Mouse (Mus musculus) layer of hippocampus, adult 9-10 months (tissue): ENCODE data around the gene Dtx2.
A peak's percentile ranks its signal among the peaks of the same experiment; 100 is the strongest.

ENCODE experiments used
- DNase-seq: peaks from one replicate; pipeline ENCODE4 v3.0.0; 2022; ENCODE audit warnings: low spot score

The Dtx2 gene

DNA sequence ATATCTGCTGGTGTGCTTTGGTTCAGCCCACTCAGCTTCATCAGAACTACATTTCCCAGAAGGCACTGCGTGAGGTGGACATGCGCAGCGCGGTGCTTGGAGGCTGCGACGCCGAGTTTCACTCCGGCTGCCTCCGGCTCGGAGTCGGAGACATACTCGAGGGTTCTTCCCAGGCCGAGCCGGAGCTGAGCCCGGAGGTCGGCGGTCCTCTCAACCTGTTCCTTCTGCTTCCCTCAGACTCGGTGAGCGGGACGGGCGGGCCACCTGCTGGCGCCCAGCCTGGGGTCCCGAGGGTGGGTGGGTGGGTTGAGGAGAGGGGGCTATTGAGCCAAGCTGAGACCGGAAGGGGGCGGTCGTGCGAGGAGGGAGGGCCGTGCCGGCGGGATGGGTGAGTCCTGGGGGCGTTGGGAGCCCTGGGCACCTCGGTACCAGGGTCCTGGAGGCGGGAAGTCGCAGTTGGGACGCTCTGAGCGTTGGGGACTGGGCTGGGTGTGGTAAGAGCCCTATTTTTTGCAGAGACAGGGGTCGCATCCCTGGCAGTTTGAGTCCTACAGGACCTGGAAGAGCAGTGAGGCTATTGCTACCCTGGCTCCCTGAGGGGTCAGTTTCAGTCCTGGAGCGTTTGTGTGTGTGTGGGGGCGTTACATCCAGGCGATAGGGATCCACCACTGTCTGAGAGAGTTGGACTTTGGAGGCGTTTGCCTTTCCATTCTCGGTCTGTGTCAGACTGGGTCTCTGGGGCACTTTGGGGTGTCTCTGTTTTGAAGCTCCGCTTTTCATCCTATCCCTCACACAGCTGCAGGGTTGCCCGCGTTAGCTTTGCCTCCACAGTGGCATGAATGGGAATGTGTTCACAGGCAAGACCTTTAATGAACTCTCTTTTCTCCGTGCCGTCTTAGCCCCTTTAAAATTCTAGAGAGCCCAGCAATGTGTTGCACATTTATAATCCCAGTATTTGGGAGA, at the start of gene Dtx2:
TSS of gene Dtx2 (plus strand) at position 76 of the 963 bp plus-strand sequence.
- DNase-seq: peak; percentile 87

DNA sequence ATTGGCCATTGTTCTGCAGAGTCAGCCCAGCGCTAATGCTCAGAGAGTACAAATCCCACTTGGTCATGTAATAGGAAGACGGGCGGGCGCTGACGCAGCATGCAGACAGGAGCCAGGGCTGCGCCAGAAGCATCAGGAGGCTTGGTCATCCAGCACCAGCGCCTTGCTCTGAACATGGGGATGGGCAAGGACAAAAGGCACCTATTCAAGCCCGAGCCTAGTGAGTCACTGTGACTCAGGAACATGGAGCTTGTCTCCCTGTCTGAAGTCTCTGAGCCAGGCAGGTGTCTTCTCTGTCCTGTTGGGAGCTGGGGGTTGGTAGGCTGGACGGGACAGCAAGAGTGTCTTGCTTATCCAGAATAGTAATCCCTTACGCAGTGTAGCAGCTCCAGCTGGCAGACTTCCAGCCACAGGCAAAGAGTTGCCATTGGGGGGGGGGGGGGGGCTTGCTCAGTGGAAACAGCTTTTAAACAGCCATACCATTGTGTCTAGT, 48.6 kb upstream of the Dtx2 start:
- DNase-seq: no peak

DNA sequence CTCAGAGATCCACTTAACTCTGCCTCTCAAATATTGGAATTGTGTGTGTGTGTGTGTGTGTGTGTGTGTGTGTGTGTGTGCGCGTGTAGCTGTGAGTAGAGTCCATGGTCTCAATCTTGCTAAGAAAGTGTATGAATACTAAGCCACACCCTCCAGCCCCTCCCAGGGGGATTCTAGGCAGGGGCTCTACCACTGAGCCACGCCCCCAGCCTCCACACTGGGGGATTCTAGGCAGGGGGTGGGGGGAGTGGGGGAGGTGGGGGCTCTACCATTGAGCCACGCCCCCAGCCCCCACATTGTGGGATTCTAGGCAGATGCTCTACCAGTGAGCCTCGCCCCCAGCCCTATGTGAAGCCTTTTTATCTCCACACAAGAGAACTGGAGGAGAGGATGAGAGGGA, 48.0 kb upstream of the Dtx2 start:
- no peak for DNase-seq

DNA sequence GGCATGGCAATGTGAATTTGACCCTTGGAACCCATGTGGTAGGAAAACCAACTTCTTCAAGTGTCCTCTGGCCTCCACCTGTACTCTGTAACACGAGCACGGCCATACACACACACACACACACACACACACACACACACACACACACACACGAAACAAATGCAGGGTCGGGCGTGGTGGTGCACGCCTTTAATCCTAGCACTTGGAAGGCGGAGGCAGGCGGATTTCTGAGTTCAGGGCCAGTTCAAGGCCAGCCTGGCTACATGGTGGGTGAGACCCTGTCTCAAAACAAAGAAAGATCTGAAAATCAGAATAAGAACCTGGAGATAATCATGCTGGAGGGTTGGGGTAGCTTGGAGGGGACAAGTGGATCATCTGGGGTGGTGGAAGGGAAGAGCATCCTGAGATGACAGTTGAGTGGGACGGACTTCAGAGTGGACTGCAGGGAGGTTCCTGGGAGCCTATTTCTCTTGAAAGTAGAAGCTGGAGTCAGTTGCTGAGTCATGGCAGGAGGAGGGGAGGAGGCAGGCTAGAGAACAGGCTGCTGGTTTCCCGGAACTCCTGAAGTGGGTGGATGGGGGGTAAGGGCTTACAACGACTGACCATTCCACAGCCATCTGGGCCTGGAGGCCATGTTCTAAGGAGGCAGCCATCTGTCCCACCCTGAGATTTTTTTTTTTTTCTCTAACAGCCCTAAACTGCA, 43.7 kb upstream of the Dtx2 start:
- DNase-seq: no peak

DNA sequence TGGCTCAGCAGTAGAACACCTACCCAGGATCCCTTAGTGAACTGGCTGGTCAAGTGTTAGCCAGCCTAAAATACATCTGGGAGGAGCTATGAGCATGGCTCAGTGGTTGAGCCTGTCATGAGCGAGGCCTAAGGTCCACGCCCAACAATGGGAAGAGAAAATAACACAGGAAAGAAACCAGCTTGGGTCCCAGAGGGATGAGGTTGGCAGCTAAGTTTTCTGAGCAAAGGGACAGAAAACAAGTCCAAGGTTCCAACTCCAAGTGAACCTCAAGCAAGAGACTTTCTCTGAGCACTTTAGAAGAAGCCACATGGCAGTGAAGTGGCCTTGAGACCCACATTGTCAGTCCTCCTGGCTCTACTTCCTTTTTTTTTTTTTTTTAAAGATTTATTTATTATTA, 42.9 kb upstream of the Dtx2 start:
- DNase-seq: no peak

DNA sequence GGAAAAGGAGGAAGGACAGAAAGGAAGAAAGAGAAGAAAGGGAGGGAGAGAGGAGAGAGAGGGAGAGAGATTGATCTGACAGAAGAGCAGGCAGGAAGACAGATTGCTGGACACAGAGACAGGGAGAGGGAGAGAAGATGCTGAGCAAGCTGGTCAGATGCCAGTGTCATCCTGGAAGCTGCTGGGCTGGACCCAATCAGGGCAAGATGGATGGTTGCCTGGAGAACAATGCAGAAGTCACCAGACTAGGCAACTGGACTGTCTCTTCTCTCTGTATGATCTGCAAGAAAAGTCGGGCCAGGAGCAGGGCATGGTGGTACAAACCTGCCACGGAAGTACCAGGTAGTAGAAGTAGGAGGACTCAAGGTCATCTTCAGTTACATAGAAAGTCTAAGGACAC, 41.8 kb upstream of the Dtx2 start:
- no peak for DNase-seq

DNA sequence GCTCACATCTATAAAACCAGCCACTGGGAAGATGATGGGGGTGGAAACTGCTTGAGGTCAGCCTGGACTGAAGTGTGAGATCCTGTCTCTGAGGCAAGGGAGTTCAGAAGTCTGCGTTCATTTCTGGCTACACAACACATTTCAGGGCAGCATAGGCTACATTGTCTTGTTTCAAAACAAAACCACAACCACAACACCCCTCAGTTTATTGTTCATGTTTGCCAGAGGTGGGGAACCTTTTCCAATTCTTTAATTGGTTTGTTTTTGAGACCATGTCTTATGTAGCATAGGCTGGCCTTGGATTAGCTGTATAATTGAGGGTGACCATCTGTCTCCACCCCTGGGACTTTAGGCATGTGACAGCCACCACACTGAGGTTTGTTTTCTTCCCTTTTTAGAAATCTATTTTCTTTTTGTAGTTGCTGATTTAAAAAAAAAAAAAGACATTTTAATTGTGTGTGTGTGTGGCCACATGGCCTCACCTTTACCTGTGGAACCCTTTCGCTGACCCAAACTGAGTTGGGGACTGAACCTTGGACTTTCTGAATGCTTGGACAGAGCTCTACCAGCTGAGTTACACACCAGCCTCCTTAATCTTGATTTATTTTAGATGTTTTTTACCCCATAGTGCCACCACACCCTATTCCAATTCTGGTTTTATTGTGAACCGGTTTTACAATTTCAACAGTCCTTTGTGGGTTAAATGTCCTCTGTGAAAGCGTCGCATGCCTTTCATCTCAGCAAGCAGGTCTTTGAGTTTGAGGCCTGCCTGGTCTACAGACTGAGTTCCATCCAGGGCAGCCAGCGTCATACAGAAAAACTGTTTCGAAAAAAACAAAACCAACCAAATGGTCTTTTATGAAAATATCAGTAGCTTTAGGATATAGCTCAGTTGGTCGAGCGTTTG, 38.0 kb upstream of the Dtx2 start:
- DNase-seq: no peak

DNA sequence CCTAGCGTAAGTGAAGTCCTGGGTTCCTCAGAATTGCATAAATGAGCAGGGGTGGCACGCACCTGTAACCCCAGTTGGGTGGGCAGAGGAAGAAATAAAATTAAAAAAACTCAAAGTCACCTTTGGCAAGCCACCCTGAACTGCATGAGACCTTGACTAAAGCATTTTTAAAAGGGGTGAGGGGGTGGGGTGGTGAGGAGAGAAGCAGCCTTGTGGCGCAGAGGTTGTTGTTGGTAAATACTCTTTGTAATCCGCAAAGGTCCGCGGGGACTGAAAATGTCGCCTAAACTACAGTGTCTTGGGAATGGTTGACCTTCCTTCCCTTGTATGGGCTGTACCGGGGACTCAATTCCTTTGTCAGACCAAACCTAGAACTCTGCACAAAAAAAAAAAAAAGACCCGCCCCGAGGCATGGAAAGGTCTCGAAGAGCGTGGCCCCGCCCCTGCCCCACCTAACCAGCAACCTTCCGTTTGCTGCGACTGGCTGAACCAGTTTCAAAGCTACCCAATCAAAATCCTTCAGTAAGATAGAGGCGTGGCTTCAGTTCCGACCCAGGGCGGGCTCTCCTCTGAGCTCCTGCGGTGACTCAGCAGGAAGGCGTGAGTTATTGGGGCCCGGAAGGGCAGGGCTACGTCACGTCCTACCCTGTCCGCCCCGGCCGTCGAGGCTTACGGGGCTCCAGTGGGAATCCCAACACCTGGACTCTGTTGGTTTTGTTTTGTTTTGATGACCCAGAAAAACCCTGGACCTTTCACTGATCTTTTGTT, 37.2 kb upstream of the Dtx2 start:
- DNase-seq: peak; percentile 87

DNA sequence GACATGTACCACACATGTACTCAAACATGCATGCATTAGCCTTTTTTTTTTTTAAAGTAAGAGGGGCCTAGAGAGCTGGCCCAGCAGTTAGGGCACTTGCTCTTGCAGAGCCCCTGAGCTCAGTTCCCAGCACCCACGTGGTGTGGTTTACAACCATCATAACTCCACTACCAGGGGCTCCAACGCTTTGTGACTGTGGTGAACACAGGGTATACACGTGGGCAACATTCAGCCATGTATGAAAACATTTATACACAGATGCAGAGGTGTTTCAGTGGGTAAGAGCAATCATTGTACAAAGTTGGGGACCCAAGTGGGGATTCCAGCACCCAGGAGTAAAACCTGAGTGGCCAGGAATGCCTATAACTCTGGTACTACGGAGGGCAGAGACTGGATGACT, 36.2 kb upstream of the Dtx2 start:
- no peak for DNase-seq

DNA sequence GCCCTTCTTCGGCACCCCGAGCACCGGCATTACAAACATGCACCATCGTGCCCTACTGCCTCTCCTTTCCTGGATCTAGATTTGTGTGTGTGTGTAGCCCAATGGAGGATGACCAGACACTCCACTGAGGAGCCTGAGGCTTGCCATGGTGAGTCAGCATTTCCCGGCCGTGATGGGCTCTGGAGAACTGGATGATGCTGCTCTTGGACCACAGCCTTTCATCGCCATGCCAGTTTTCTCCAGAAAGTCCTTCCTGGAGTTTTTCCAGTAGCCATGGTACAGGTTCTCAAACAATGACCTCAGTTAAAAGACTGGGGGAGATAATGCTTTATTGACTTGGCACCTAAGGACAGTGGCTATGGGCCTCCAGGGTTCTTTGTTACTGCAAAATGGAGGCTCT, 34.7 kb upstream of the Dtx2 start:
- DNase-seq: no peak

DNA sequence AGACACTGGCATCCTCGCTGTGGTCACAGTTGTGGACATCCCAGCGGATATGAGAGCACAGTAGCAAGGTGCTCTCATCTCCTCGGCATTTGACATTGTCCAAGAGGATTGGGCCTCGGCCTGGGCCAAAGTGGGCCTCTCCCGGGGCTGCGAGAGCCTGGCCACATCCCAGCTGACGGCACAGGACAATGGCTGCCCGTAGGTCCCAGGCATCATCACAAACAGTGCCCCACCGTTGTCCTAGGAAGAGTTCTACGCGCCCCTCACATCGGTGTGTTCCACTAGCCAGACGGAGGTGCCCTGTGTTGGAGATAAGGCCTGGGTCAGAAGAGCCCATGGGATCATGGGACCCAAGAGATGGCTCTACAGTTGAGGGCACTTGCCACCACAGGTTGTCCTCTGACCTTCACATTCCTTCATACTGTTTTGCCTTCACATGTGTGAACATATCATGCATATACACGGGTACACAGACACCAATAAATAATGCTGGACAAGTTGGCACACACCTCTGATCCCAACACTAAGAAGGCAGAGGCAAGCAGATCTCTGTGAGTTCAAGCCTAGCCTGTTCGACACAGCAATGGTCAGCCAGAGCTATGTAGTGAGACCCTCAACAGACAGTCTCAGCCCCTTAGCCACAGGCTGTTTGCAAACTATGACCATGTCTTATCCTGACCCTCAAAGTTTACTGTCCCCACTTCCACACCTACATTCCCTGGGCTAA, 33.5 kb upstream of the Dtx2 start:
- DNase-seq: no peak

DNA sequence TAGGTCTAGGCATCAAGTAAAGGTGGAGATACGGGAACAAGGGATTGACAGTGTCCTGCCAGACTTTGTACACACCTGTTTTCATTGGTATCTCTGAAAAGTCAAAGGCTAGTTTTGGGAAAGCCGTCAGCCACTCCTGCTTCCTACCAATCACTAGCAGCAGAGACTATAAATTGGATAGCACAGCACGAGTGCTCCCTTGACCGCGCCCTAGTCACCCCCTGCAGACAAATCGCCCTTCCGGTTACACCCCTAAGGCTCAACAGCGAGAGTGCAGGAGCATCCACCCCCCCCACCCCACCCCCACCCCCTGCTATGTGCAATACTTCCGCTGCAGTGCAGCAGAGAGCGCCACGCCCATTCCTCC, 32.5 kb upstream of the Dtx2 start:
- no peak for DNase-seq

DNA sequence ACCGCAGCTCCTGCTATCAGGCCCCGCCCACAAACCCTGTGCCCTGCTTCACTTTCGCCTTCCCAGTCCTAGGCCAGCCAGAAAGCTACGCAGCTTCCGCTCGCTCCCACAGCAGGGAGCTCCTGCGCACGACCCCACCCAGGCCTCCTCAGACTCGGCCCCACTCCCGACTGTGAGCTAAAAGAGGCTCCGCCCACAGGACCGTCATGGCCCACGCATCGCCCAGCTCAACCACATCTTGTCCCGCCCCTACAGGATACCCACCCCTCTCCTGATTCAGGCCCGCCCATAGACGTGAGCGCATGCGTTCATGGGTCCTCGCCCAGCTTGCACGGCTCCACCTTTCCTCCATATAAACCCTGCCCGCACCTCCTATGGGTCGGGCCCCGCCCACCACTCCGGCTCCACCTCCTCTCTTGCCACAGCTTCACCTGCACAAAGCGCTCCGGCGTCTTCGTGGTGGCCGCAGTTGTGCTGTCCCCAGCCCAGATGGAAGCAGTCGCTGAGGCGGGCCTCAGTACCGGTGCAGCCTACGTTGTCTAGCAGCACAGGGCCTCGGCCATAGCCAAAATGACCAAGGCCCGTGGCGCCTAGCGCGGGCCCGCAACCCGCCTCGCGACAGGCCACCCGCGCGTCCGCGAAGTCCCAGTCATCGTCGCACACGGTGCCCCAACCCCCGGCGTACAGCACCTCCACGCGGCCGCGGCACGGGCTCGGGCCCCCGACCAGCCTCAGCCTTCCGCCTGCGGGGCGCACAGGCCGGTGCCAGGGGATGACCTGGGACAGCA, 31.9 kb upstream of the Dtx2 start:
- DNase-seq: peak; percentile 92

DNA sequence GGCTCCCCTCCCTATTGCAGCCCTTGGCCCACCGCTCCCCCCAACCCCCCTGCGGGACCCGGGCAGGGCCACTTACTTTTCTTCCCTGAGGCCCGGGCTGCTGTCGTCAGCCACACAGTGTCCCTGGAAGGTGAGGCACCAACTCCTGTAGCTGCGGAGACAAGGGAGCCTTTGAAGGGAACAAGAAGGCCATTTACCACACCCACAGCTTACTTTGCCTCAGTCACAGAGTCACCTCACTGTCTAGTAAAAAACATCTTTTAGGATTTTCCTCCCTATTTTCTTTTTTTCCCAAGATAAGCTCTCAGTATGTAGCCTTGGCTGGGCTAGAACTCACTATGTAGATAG, 31.3 kb upstream of the Dtx2 start:
- no peak for DNase-seq

DNA sequence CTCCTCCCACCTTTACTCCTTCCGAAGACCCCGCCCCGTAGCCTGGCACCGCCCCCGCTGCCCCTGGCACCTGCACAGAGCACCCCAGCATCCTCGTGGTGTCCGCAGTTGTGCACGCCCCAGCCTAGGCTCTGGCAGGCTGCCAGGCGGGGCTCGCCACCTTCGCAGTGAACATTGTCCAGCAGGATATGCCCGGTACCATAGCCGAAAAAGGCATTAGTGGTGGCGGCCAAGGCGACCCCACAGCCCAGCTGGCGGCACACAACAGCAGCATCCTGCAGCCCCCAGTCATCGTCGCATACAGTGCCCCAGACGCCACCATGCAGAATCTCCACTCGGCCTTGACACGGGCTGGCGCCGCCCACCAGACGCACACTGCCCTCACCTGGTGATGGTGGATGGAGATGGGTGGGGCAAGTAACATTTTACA, 29.1 kb upstream of the Dtx2 start:
- DNase-seq: no peak

DNA sequence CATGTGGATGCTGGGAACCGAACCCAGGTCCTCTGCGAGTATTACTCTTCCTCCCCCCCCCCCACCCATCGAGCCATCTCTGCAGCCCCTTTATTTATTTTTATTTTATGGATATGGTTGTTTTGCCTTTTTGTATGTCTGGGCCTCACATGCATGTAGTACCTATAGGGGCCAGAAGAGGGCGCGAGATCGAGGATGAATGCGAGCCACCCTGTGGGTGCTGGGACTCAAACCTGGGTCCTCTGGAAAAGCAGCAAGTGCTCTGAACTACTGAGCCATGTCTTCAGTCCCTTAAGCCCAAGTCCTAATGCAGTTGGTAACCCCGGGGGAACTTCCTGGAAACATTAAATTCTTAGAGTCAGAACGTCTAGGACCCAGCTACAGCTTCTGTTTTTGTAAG, 27.7 kb upstream of the Dtx2 start:
- DNase-seq: no peak

DNA sequence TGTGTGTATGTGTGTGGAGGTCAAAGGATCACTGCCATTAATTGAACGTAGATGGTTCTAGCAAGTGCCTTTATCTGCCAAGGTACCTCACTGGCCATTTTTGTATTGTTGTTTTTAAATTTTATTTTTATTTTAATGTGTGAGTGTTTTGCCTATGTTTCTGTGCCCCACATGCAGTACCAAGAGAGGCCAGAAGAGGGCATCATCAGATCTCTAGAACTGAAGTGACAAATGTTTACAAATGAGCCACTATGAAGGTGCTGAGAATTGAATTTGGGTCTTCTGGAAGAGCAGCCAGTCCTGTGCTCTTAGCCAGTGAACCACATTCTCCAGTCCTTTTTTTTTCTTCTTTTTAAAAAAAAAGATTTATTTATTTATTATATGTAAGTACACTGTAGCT, 25.8 kb upstream of the Dtx2 start:
- DNase-seq: no peak

DNA sequence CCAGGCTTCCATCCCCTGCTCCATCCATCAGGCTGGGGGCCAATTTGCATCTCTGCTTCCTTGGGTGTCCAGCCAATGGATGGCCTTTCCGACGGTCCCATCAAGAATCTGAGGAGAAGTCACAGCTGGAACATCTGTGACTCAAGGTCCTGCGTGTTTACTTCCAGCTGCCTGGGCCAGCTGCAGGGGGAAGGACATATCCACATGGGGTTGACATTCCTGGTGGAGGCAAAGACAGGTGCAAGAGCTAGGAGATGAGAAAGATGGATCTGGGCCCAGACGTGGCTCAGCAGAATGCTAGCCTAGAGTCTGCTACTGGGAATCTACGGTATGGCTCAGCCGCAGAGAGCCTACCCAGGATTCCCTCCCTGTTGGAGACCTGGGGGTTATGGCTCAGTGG, 24.4 kb upstream of the Dtx2 start:
- no peak for DNase-seq

DNA sequence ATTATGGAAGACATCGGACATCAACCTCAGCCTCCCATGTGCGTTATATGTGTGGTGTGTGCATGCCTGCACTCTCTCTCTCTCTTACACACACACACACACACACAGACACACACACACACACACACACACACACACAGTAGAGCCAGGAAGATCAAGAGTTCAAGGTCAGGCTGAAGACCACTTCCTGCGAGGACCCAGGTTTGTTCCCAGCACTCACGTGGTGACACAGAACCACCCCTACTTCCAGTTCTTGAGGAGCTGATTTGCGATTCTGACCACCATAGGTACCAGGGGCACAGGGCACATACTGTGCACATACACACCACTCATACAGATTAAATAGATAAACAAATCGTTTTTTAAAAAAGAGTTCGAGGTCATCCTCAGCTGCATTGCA, 22.7 kb upstream of the Dtx2 start:
- no peak for DNase-seq

DNA sequence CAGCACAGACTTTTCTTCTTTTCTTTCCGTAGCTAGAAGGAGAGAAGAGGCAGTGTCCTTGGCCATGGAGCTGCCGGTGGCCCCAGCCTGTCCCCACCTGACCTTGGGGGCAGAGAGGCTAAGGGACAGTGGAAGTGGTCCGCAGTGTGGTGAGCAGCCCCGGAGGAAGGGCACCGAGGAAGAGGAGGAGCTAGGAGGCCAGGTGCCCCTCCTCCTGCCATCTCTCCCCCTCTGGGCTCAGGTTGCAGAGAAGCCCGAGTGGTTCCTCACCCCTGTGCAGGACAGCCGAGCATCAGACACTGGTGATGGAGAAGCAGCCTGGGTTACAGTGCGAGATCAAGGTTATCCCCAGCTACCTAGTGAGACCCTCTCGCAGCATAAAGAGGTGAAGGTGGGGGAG, 20.2 kb upstream of the Dtx2 start, which contains the start of gene Ssc4d:
TSS of gene Ssc4d (minus strand) at position 167 of the 400 bp plus-strand sequence.
- DNase-seq: no peak
